Mouse (Mus musculus): ENCODE results near the gene Kcnip3. TPM values are rescaled to one million over a fixed set of nuclear protein-coding genes. Genes with fewer than 3 reads are reported as not detected.

Kcnip3 gene
- 0.78 TPM for polyA plus RNA-seq (2014; fragmentation: Illumina TruSeq; extraction: RNeasy Lipid Tissue Mini Kit (QIAGEN cat#74804); ENCODE audit: low replicate concordance)

GRCm38 (mm10) chr2:127522006-127522441, at the start of gene Kcnip3:
Kcnip3 (minus strand) TSS chr2:127522094.

GRCm38 (mm10) chr2:127541185-127541584, 19.3 kb upstream of the Kcnip3 start, which contains the start of gene Prom2:
Prom2 (minus strand) TSS chr2:127541467.

GRCm38 (mm10) chr2:127444055-127444789, 77.7 kb downstream of the Kcnip3 start, which contains the start of gene Fahd2a:
Fahd2a (minus strand) TSS chr2:127444565.

GRCm38 (mm10) chr2:127424977-127425376, 96.9 kb downstream of the Kcnip3 start, which contains the start of gene Gpat2:
Gpat2 (plus strand) TSS chr2:127425199.

Other genes with a start within 250 kb of the Kcnip3 start
- gene Dusp2, start 185.9 kb downstream of the Kcnip3 start, polyA plus RNA-seq (2014; fragmentation: Illumina TruSeq; extraction: RNeasy Lipid Tissue Mini Kit (QIAGEN cat#74804); ENCODE audit: low replicate concordance) = 0.82 TPM
- gene Astl, start 183.5 kb downstream of the Kcnip3 start, polyA plus RNA-seq (2014; fragmentation: Illumina TruSeq; extraction: RNeasy Lipid Tissue Mini Kit (QIAGEN cat#74804); ENCODE audit: low replicate concordance) = not detected
- gene Adra2b, start 158.9 kb downstream of the Kcnip3 start, polyA plus RNA-seq (2014; fragmentation: Illumina TruSeq; extraction: RNeasy Lipid Tissue Mini Kit (QIAGEN cat#74804); ENCODE audit: low replicate concordance) = 0.11 TPM
- not detected for gene Gpat2, start 96.9 kb downstream of the Kcnip3 start, polyA plus RNA-seq (2014; fragmentation: Illumina TruSeq; extraction: RNeasy Lipid Tissue Mini Kit (QIAGEN cat#74804); ENCODE audit: low replicate concordance)
- gene Fahd2a, start 77.5 kb downstream of the Kcnip3 start, polyA plus RNA-seq (2014; fragmentation: Illumina TruSeq; extraction: RNeasy Lipid Tissue Mini Kit (QIAGEN cat#74804); ENCODE audit: low replicate concordance) = 3.5 TPM
- 0.11 TPM for gene Prom2, start 19.4 kb upstream of the Kcnip3 start, polyA plus RNA-seq (2014; fragmentation: Illumina TruSeq; extraction: RNeasy Lipid Tissue Mini Kit (QIAGEN cat#74804); ENCODE audit: low replicate concordance)
- 3.0 TPM for gene Zfp661, start 65.0 kb upstream of the Kcnip3 start, polyA plus RNA-seq (2014; fragmentation: Illumina TruSeq; extraction: RNeasy Lipid Tissue Mini Kit (QIAGEN cat#74804); ENCODE audit: low replicate concordance)
- 13.6 TPM for gene Mrps5, start 65.1 kb upstream of the Kcnip3 start, polyA plus RNA-seq (2014; fragmentation: Illumina TruSeq; extraction: RNeasy Lipid Tissue Mini Kit (QIAGEN cat#74804); ENCODE audit: low replicate concordance)
- gene Mal, start 134.6 kb upstream of the Kcnip3 start, polyA plus RNA-seq (2014; fragmentation: Illumina TruSeq; extraction: RNeasy Lipid Tissue Mini Kit (QIAGEN cat#74804); ENCODE audit: low replicate concordance) = 2.6 TPM
- gene Mall, start 207.8 kb upstream of the Kcnip3 start, polyA plus RNA-seq (2014; fragmentation: Illumina TruSeq; extraction: RNeasy Lipid Tissue Mini Kit (QIAGEN cat#74804); ENCODE audit: low replicate concordance) = 50.0 TPM